Mouse (Mus musculus) right cerebral cortex, postnatal 36 days (tissue): ENCODE results near the gene Tmem262.

ENCODE experiments used
- DNase-seq, 2 experiments: peaks; one replicate each; pipeline ENCODE4 v3.0.0; 2022; ENCODE audit warnings: low spot score in 2 of 2, mixed read lengths in 1 of 2

Gene Tmem262

GRCm38 (mm10) chr19:6061021-6061533 is 18.8 kb upstream of the Tmem262 start, which contains the start of gene Znhit2:
Gene Znhit2 (plus strand): TSS chr19:6061192.
- peak; percentile 92 to 95 for DNase-seq

GRCm38 (mm10) chr19:6061641-6062302 is 18.1 kb upstream of the Tmem262 start:
- peak in 1 of 2 experiments; percentile 25 for DNase-seq

GRCm38 (mm10) chr19:6062418-6062817 is 17.4 kb upstream of the Tmem262 start:
- no peak for DNase-seq

GRCm38 (mm10) chr19:6063081-6063480 is 16.8 kb upstream of the Tmem262 start:
- DNase-seq = no peak

GRCm38 (mm10) chr19:6066571-6066970 is 13.3 kb upstream of the Tmem262 start:
- no peak for DNase-seq

- peak; percentile 76 to 82 for DNase-seq
Measured at GRCm38 (mm10) chr19:6067011-6067723, 12.7 kb upstream of the Tmem262 start.

GRCm38 (mm10) chr19:6067724-6068415 is 12.0 kb upstream of the Tmem262 start, which contains the start of gene Tm7sf2:
Gene Tm7sf2 (minus strand): TSS chr19:6068373.
- DNase-seq = peak; percentile 81 to 82

GRCm38 (mm10) chr19:6068951-6069350 is 10.9 kb upstream of the Tmem262 start:
- DNase-seq = no peak

- no peak for DNase-seq
Measured at GRCm38 (mm10) chr19:6069851-6070250, 10.0 kb upstream of the Tmem262 start.

GRCm38 (mm10) chr19:6070571-6071250 is 9.1 kb upstream of the Tmem262 start:
- no peak for DNase-seq

- DNase-seq = no peak
Measured at GRCm38 (mm10) chr19:6071261-6071660, 8.6 kb upstream of the Tmem262 start.

- DNase-seq = no peak
Measured at GRCm38 (mm10) chr19:6073889-6074288, 5.9 kb upstream of the Tmem262 start.

- DNase-seq = peak; percentile 82 to 83
Measured at GRCm38 (mm10) chr19:6076564-6077393, 3.1 kb upstream of the Tmem262 start, which contains the start of gene Vps51. Gene Vps51 (minus strand): TSS chr19:6077231.

GRCm38 (mm10) chr19:6082156-6082555 is 2.3 kb downstream of the Tmem262 start, which contains the start of gene Gm28374:
Gene Gm28374 (minus strand): TSS chr19:6082256.
- DNase-seq = no peak

GRCm38 (mm10) chr19:6084478-6085248 is 4.8 kb downstream of the Tmem262 start, which contains the start of the genes Zfpl1 and Cdca5:
Gene Zfpl1 (minus strand): TSS chr19:6084956.
Gene Cdca5 (plus strand): TSS chr19:6084983.
- peak; percentile 97 for DNase-seq

- DNase-seq = no peak
Measured at GRCm38 (mm10) chr19:6085417-6085879, 5.6 kb downstream of the Tmem262 start.

GRCm38 (mm10) chr19:6088841-6089240 is 9.0 kb downstream of the Tmem262 start:
- DNase-seq = no peak

GRCm38 (mm10) chr19:6094119-6094518 is 14.3 kb downstream of the Tmem262 start, which contains the start of gene AC131692.1:
Gene AC131692.1 (plus strand): TSS chr19:6094419.
- DNase-seq = no peak

GRCm38 (mm10) chr19:6097847-6098246 is 18.0 kb downstream of the Tmem262 start:
- no peak for DNase-seq
